Mouse (Mus musculus) spleen, postnatal 36 days (tissue): ENCODE measurements around the gene Tmem210.
A peak's percentile ranks its signal among the peaks of the same experiment; 100 is the strongest.

Experiments used
- DNase-seq, 2 experiments: peaks; one replicate each; pipeline ENCODE4 v3.0.0; 2022; ENCODE audit warnings: low spot score in 2 of 2, mixed read lengths in 1 of 2

The Tmem210 gene

GRCm38 (mm10) chr2:25297093-25297492 lies 9.1 kb downstream of the Tmem210 start:
- no peak for DNase-seq

GRCm38 (mm10) chr2:25298046-25298445 lies 10.1 kb downstream of the Tmem210 start:
- no peak for DNase-seq

GRCm38 (mm10) chr2:25303452-25303851 lies 15.5 kb downstream of the Tmem210 start:
- no peak for DNase-seq

GRCm38 (mm10) chr2:25303931-25304656 lies 16.1 kb downstream of the Tmem210 start:
- DNase-seq, result no peak

- DNase-seq, result no peak
Observed at GRCm38 (mm10) chr2:25304657-25305541, 17.0 kb downstream of the Tmem210 start.

DNA sequence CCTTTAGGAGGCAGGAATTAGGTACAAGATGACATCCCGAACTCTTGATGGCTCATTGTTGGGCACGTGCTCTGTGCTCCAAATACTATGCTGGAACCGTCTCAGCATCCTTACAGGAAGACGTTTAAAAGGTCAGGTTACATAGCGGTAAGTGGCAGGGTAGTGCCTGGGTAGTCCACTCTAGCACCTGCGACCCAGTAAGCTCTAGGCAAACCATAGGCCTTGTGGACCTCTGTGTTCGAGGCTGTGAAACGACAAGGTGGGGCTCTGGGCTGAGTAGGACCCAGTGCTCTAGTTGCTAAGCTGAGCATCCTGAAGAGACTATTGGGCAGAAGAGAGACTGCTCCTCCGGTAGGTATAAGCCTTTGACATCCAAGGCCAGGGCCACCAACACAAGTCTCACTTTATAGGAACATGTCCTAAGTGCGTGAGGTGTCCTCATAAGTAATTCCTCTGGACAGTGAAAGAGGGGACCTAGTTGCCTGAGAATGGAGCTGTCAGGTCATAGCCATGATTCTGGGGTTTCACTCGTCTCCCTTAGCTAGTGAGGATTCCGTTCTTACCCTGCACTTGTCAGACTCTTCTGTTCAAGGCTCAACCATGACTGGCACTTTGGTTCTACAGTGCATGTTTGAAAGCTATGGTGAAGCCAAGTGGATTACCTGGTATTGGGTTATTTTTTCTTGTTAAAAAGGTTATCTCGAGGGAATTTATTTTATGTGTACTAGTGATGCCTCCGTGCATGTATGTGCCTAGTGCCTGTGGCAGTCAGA lies 17.8 kb downstream of the Tmem210 start:
- no peak for DNase-seq

- DNase-seq, result no peak
Observed at GRCm38 (mm10) chr2:25310180-25310579, 22.2 kb downstream of the Tmem210 start.

- DNase-seq, result no peak
Observed at GRCm38 (mm10) chr2:25310969-25311368, 23.0 kb downstream of the Tmem210 start.

- no peak for DNase-seq
Observed at GRCm38 (mm10) chr2:25311491-25311891, 23.5 kb downstream of the Tmem210 start.

DNA sequence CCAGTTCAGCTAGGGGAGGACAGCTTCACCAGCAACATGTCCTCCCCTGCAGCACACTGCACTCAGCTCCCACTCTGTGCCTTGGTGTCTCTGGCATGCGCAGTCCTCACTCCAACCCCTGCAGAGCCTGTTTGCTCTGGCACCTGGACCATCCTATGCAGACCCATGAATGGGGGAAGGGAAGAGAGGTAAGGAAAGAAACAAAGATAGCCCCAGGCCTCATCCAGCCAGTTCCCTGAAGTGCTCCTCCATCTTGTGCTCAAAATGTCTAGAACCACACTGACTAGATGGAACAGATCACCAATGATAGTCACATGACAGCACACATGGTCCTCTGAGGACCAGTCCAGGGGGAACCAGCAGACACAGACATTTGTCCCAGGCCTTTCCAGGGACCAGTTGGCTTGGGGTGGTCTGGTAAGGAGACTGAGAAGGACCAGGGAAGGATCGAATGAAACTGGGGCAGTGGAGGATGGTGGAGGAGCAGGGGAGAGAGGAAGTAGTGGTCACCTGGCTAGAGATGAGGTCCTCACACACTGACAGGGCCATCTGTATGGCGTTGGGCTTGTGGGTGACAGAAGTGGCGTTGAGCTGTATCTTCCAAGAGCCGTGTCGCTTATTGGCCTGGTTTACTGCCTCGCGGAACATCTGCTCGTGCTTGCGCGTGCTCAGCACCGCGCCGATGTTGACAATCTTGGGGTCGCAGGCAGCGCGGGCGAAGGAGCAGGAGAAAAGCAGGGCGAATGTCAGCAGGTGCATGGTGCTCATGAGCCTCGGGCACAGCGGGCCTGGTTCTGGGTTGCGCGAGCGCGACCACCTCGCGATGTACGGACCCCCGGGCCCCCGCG lies 30.4 kb downstream of the Tmem210 start:
- DNase-seq, result no peak

DNA sequence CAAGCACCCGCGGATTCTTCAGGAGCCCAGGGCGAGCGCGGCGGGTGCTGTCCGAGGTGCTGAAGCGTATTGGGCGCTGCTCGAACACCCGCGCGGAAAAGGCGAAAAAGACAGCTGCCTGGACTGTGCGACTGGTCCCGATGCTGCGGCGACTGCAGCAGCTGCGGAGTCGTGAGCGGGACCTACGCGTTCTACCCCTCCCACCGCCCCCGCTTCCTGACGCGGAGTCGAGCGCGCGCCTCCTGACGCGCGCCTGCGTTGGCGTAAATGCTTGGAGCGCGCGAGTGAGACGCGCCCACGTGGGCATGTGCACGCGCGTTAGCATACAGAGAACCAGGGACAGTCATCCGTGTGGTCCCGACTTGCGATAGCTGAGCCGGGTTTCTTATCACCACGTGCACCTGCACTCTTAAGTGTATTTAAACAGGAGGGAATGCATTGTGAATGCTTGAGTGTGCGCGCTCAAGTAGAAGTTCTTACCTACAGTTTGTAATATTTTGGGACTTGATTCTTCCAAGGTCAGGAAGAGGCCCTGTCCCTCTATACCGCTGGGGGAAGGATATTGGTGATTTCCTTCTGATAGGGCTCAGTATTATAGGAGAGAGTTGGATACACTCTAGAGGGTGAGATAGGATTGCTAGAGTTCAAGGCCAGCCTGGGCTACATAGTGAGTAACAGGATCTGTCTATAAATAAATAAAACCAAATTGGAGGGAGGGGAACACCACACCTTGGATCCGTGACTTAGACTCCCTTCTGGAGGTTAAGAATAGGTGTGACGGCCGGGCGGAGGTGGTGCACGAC lies 31.2 kb downstream of the Tmem210 start, which contains the start of gene Grin1:
TSS of gene Grin1 (minus strand) at position 217 of the 803 bp plus-strand sequence.
- peak; percentile 20 to 21 for DNase-seq

DNA sequence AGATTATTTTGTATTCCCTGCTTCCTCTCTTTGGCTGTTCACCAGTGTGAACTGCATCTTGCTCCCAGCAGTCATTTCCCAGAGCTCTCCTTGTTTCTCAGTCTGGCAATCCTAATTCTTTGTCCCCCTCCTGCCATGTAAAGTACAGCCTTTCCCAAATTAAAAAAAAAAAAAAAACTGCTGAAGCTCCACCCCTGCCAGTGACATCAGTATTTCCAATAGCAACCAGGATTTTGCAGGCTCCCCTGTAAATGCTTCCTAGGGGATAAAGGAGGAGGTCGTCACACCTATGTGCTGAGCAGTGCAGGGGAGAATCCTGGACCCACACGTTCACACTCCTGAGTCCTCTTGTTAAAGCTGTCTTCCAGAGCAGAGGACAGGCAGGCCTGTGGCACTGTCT lies 32.1 kb downstream of the Tmem210 start:
- no peak for DNase-seq

- DNase-seq, result no peak
Observed at GRCm38 (mm10) chr2:25326036-25326435, 38.1 kb downstream of the Tmem210 start.

DNA sequence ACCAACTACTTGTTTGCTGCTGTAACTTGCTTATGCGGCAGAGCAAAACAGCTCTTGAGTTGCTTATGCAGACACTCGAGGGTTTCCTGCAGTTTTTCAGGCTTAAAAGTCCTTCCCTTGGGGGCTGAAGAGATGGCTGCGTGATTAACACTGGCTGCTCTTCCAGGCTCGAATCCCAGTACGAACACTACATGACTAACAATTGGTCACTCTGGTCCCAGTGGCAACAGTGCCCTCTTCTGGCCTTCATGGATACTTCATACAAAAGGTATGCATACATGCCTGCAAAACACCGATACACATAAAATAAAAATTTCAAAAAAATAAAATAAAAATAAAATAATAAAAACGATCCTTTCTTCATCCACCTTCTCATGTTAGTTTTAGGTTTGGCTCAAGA lies 40.5 kb downstream of the Tmem210 start:
- peak in 1 of 2 experiments; percentile 22 for DNase-seq

DNA sequence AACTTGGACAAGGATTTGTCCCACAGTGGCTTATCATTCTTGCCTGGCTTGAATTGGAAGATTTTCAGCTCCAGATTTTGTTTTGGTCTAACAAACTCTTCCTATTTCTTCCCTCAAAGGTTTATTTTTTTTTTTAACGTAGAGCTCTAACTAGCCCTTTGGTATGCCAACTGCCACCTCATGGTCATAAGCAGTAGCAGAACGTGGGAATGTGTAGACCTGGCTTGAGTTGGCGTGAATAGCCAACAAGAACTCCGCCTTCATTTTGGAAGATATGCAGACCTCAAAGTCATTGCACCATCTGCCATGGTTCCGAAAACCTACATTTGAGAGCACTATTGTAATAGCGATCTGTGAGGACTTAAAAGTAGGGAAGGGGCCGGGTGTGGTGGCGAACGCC lies 43.5 kb downstream of the Tmem210 start:
- DNase-seq, result no peak

DNA sequence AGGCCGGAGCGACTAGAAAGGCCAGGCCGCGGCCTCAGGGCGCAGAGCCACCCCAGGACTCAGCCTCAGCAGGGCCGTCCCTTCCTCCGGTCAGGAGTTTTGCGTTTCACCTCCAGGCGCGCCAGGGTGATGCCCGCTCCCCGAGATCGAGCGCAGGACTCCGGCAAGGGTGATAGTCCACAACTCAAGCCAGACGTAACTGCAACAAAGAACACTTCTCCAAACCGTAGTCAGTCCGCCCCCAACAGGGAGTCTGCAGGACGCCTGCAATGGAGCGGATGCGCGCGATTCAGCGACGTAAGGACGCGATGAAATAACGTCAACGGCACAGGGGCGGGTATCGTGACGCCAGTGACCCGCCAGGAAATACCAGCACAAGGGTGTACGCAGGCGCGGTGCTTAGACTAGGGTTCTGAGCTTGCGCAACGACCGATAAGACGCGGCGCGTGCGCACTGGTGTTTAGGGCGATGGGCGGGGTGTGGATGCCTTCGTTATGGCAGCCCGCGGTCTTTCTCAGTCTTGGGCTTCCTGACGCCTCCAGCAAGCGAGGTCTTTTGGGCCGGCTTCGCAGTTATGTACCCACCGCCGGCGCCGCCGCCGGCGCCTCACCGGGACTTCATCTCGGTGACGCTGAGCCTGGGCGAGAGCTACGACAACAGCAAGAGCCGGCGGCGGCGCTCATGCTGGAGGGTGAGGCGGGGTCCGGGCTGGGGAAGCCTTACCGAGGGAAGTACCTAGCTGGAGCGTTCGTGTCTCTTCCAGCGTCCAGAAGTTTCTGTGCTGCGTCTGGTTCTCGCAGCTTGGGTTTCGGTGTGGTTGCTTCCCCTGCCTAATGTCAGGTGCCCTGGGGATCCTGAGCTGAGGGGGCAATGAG lies 44.6 kb downstream of the Tmem210 start, which contains the start of gene Man1b1:
TSS of gene Man1b1 (plus strand) at position 53 of the 875 bp plus-strand sequence.
- DNase-seq, result peak; percentile 99

- no peak for DNase-seq
Observed at GRCm38 (mm10) chr2:25333569-25333968, 45.6 kb downstream of the Tmem210 start.

- no peak for DNase-seq
Observed at GRCm38 (mm10) chr2:25338303-25338702, 50.4 kb downstream of the Tmem210 start.
